Mouse (Mus musculus): ENCODE measurements around the gene Elp5. TPM values are rescaled to one million over a fixed set of nuclear protein-coding genes. Genes with fewer than 3 reads are reported as not detected.

Elp5 gene
- total RNA-seq (2023) = 24.6 and 25.4 TPM in 2 replicates

DNA sequence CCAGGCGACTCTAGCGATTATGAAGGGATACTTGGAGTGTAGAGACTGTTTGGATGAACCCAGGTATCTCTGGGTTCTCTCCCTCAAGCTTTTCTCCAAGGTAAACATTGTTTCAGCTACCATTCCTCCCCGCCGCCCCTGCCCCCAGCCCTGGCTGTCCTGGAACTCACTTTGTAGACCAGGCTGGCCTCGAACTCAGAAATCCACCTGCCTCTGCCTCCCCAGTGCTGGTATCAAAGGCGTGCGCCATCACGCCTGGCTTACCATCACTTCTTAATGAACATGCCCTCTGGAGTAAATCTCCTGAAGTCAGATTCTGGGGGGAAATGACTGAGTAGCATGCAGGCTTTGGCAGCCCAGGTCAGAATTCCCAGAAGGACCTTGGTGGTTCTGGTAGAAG is at the start of gene Elp5:
Elp5 (minus strand) TSS at position 293 of the 400 bp plus-strand sequence.

GRCm38 (mm10) chr11:70016669-70017068 is 34.4 kb upstream of the Elp5 start, which contains the start of gene Dlg4:
Dlg4 (plus strand) TSS chr11:70016942.

DNA sequence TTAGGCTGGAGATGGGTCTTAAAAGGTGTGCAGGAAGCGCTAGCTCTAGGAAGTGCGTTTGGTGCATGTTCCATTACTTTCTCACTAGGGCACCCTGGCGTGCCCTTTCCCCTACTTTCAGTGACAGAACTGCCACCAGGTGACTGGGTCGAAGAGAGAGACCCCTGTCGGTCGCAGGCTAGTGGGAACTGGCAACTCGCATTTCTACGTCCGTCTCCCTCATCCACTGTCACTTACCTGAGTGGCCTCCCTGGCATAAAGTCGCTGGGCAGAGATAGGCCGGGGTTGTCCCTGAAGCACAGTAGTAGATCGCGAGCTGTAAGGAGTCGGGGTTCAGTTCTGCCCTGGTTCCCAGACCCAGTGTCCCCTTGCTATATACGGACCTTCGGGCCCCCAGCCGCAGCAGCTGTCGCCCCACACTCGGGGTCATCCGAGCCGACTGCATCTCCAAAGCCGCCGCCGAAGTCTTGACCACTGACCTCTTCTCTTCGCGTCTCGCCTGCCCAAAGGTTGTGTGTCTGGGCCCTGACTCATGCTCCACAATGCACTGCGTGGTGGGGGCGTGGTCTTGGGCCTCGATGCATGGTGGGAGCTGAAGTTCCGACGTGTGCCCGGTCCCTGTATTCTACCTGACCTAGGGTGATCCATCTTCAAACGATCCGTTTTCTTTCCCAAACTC is 32.7 kb upstream of the Elp5 start, which contains the start of gene Acadvl:
Acadvl (minus strand) TSS at position 532 of the 679 bp plus-strand sequence.

DNA sequence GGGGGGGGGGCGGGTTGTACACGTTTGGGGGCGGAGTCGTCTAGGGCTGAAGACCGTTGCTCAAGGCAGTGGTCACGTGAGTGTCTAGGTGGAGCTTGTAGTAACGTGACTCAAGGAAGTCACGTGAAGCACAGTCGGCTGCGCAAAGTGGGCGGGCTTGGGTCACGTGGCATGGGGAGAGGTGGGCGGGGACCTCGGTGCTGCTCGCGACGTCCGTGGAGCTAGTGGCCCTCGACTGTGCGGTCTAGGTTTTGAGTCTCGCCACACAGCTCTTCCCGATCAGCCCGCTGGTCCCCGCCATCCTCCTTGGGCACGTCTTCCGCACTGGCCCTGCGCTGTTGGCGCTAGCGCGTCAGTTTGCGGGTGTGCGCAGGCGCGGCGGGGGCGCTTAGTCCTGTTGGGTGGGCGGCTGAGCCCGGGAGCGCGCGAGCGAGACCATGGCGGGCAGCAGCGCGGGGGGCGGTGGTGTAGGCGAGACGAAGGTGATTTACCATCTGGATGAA is 18.1 kb upstream of the Elp5 start, which contains the start of gene Dvl2:
Dvl2 (plus strand) TSS at position 200 of the 503 bp plus-strand sequence.

DNA sequence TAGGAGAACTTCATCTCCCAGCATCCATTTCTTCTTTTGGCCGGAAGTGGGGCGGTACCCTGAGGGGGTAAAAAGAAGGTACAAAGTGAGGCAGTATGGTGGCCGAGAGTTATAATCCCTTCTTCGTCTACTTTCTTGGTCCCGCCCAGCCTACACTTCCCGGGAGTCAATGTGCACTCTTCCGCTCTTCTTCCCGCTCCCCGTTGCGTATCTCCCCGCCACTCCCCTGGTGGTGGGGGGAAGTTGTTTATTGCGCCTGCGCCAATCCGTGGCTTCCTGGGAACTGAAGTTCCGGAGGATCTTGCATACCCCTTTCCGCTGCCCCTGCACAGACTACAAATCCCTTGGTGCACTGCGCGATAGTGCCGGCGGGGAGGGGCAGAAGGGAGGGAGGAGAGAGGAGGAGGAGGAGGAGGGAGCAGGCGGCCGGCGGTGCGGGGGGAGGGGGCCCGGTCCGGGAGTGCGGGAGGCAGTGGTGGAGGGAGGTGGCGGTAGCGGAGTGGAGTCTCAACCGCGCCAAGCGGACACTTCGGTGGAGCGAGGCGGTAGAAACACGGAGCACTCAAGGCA is 13.2 kb upstream of the Elp5 start, which contains the start of gene Phf23:
Phf23 (plus strand) TSS at position 387 of the 570 bp plus-strand sequence.

DNA sequence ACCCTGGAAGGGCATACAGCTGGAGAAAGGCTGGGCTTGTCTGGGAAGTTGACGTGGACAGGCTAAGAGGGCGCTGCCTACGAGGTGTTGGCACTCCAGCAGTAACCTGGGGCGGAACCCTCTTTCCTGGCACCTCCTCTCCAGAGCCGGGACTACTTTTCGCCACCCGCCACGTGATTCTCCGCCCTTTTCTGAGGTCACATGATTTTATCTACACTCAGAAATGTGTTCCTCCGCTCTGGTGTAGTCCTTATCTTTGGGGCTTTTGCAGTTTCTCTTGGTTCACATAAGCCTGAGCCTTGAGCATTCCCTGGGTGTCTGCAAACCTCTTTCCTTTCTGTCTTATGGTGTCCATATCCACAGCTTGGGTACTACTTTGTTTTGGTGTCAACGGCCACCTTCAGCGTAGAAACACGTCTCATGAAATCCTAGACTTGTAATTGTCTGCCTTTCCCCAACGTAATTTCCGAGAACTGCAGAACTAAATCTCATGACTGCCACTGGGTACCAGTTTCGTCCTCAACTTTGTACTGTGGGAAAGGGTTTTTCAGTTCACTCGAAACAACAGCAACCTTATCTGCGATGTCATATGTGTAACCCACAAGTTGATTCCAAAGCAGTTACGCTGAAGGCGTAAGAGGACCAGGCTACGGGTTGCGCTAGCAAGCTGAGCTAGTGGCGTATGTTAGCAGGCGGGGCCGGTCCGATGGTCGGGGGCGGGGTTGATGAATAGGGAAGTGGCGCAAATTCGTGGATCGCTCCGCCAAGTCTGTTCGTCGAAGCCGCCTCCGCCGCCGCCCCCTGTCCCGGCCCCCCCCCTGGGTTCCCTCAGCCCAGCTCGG is 8.8 kb upstream of the Elp5 start, which contains the start of gene Gabarap:
Gabarap (plus strand) TSS at position 294 of the 842 bp plus-strand sequence.

GRCm38 (mm10) chr11:69981141-69981762 is 1.1 kb downstream of the Elp5 start, which contains the start of gene Ctdnep1:
Ctdnep1 (plus strand) TSS chr11:69981156.

DNA sequence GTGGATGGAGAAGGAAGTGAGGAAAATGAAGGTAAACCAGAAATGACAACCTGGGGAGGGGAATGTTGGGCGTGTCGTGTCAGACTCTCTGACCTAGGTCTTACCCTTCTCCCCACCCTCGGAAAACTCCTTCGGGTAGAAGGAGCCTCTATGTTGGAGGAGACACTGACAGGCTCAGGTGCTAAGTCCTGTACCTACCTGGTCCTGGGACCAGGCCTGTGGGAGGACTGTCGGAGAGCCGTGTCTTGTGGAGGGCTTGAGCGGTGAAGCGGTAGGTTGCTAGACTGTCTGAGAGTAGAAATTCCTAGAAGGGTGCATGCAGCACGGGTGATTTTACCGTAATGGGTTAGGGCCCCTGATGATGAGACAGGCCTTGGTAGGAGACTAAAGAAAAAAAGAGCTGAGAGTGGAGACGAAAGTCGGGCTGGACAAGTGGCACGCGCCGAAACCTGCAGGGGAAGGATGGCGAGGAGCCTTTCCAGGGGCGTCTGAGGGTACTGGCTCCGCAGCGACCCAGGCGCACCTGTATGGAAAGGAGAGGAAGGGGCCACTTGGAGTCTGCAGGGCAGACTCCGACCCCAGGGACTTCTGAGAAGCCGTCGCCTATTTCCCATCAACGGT is 17.6 kb downstream of the Elp5 start, which contains the start of gene Cldn7:
Cldn7 (plus strand) TSS at position 130 of the 621 bp plus-strand sequence.

GRCm38 (mm10) chr11:69948066-69948762 is 34.1 kb downstream of the Elp5 start, which contains the start of gene Slc2a4:
Slc2a4 (minus strand) TSS chr11:69948188.

GRCm38 (mm10) chr11:69935137-69935879 is 47.0 kb downstream of the Elp5 start, which contains the start of gene Ybx2:
Ybx2 (plus strand) TSS chr11:69935796.

DNA sequence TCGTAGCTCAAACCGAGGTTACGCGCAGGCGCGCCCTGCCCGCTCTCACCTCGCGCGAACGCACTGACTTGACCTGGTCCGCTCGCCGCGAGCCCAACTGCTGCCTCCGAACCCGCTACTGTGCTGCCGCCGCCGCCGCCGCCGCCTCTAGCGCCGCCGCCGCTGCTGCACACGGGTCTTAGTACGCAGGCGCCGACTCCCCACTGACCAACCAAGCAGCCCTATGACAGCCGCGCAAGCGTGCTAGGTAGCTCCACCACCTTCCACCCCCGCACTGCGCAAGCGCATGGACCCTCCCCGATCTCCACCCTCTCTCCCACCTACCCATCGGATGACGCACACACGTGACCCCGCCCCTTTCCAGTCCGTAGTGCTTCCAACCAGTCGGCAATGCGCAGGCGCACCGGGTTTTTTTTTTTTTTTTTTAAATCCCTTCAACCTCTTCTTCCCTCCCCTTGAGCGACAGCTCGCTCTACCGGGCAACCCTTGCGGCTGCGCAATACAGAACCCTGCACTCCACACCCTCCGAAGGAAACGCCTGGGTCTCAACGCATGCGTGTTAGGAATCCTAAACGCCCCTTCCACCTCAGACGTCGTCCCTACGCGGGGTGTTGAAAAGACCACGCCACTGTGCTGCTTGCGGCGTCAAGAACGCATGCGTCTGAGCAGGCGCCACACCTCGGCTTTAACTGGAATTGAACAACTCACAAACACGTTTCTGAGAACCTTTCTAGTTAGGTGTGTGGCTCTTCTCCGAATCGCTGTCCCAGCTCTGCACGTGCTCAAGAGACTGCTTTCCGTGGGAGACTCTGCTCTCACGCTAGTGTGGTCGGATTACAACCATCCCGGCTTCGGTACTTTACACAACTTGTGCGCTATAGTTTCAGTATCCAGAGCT is 61.0 kb downstream of the Elp5 start, which contains the start of gene Eif5a:
Eif5a (minus strand) TSS at position 845 of the 898 bp plus-strand sequence.

Other genes starting within 250 kb of the Elp5 start
- gene Polr2a, start 223.9 kb downstream of the Elp5 start, total RNA-seq (2023) = 74.6 and 76.6 TPM in 2 replicates
- not detected in 2 replicates for gene Slc35g3, start 220.5 kb downstream of the Elp5 start, total RNA-seq (2023)
- 0.70 and 1.2 TPM in 2 replicates for gene Zbtb4, start 216.6 kb downstream of the Elp5 start, total RNA-seq (2023)
- 0.54 and 1.0 TPM in 2 replicates for gene Chrnb1, start 186.6 kb downstream of the Elp5 start, total RNA-seq (2023)
- gene Fgf11, start 180.7 kb downstream of the Elp5 start, total RNA-seq (2023) = not detected in 2 replicates
- gene Tmem102, start 176.9 kb downstream of the Elp5 start, total RNA-seq (2023) = not detected in 2 replicates
- gene Gm39566, start 167.2 kb downstream of the Elp5 start, total RNA-seq (2023) = not detected in 2 replicates
- not detected in 2 replicates for gene Spem2, start 164.1 kb downstream of the Elp5 start, total RNA-seq (2023)
- gene Spem1, start 160.3 kb downstream of the Elp5 start, total RNA-seq (2023) = not detected in 2 replicates
- 0.88 and 1.8 TPM in 2 replicates for gene Nlgn2, start 144.7 kb downstream of the Elp5 start, total RNA-seq (2023)
- gene Tmem256, start 144.0 kb downstream of the Elp5 start, total RNA-seq (2023) = 76.0 and 86.7 TPM in 2 replicates
- gene Plscr3, start 136.1 kb downstream of the Elp5 start, total RNA-seq (2023) = 26.2 and 36.2 TPM in 2 replicates
- gene Tnk1, start 123.8 kb downstream of the Elp5 start, total RNA-seq (2023) = not detected in 2 replicates
- 0.84 TPM in 1 of 2 replicates, not detected in the other for gene Tmem95, start 104.5 kb downstream of the Elp5 start, total RNA-seq (2023)
- 6.8 TPM in 2 replicates for gene Kctd11, start 101.1 kb downstream of the Elp5 start, total RNA-seq (2023)
- 262 and 323 TPM in 2 replicates for gene Acap1, start 87.0 kb downstream of the Elp5 start, total RNA-seq (2023)
- 1.2 and 2.6 TPM in 2 replicates for gene 2810408A11Rik, start 81.5 kb downstream of the Elp5 start, total RNA-seq (2023)
- gene Neurl4, start 81.4 kb downstream of the Elp5 start, total RNA-seq (2023) = 17.7 and 25.0 TPM in 2 replicates
- 71.0 and 76.8 TPM in 2 replicates for gene Gps2, start 68.6 kb downstream of the Elp5 start, total RNA-seq (2023)
- gene Eif5a, start 60.6 kb downstream of the Elp5 start, total RNA-seq (2023) = 429 and 447 TPM in 2 replicates
- not detected in 2 replicates for gene Ybx2, start 46.7 kb downstream of the Elp5 start, total RNA-seq (2023)
- gene Slc2a4, start 34.3 kb downstream of the Elp5 start, total RNA-seq (2023) = 0.20 TPM in 1 of 2 replicates, not detected in the other
- gene Cldn7, start 17.7 kb downstream of the Elp5 start, total RNA-seq (2023) = not detected in 2 replicates
- gene Ctdnep1, start 1.4 kb downstream of the Elp5 start, total RNA-seq (2023) = 57.0 and 90.8 TPM in 2 replicates
- gene Gabarap, start 8.6 kb upstream of the Elp5 start, total RNA-seq (2023) = 585 and 586 TPM in 2 replicates
- gene Phf23, start 13.3 kb upstream of the Elp5 start, total RNA-seq (2023) = 41.1 and 46.0 TPM in 2 replicates
- gene Dvl2, start 18.1 kb upstream of the Elp5 start, total RNA-seq (2023) = 18.1 and 19.3 TPM in 2 replicates
- 41.4 and 52.4 TPM in 2 replicates for gene Acadvl, start 32.9 kb upstream of the Elp5 start, total RNA-seq (2023)
- 3.3 and 6.2 TPM in 2 replicates for gene Dlg4, start 34.4 kb upstream of the Elp5 start, total RNA-seq (2023)
- not detected in 2 replicates for gene Asgr1, start 71.6 kb upstream of the Elp5 start, total RNA-seq (2023)
- 0.69 TPM in 1 of 2 replicates, not detected in the other for gene Asgr2, start 110.1 kb upstream of the Elp5 start, total RNA-seq (2023)
- gene Mgl2, start 147.8 kb upstream of the Elp5 start, total RNA-seq (2023) = 6.6 and 9.0 TPM in 2 replicates
- gene Clec10a, start 173.7 kb upstream of the Elp5 start, total RNA-seq (2023) = 11.3 and 11.4 TPM in 2 replicates
- gene Slc16a11, start 230.2 kb upstream of the Elp5 start, total RNA-seq (2023) = not detected in 2 replicates
- 0.95 and 2.2 TPM in 2 replicates for gene Slc16a13, start 238.5 kb upstream of the Elp5 start, total RNA-seq (2023)
- not detected in 2 replicates for gene Bcl6b, start 247.3 kb upstream of the Elp5 start, total RNA-seq (2023)